Mouse (Mus musculus) forebrain, embryonic 12.5 days (tissue): Measurements from ENCODE around the gene Lhfp. TPM values are rescaled to one million over a fixed set of nuclear protein-coding genes. Genes with fewer than 3 reads are reported as not detected.
A peak's percentile ranks its signal among the peaks of the same experiment; 100 is the strongest.

ENCODE experiments used
- ATAC-seq: fragments of 200-750 bp; cut with Nextera tagmentation; 2 replicates; pipeline ENCODE4 v1.8.0; 2017; ENCODE audit warnings: moderate TSS enrichment; ENCODE audit not compliant: low FRiP score
- H3K27ac ChIP-seq: fragments of 300-500 bp; sonication (generic); 2 replicates; pipeline ENCODE4 v1.5.1; 2016; ENCODE audit warnings: mild to moderate bottlenecking
- H3K27me3 ChIP-seq: fragments of 300-500 bp; sonication (generic); 2 replicates; pipeline ENCODE4 v1.6.1; 2016; ENCODE audit warnings: mild to moderate bottlenecking
- H3K36me3 ChIP-seq: fragments of 300-500 bp; sonication (generic); replicated peaks from 2 replicates; pipeline ENCODE4 v1.6.1; 2016; ENCODE audit warnings: mild to moderate bottlenecking
- H3K4me1 ChIP-seq: fragments of 300-500 bp; sonication (generic); 2 replicates; pipeline ENCODE4 v1.6.1; 2016
- H3K4me2 ChIP-seq: fragments of 300-500 bp; sonication (generic); 2 replicates; pipeline ENCODE4 v1.6.1; 2016; ENCODE audit warnings: mild to moderate bottlenecking, moderate library complexity
- H3K4me3 ChIP-seq: fragments of 300-500 bp; sonication (generic); replicated peaks from 2 replicates; pipeline ENCODE4 v1.5.1; 2016; ENCODE audit warnings: mild to moderate bottlenecking
- H3K9ac ChIP-seq: fragments of 300-500 bp; sonication (generic); 2 replicates; pipeline ENCODE4 v1.6.1; 2016; ENCODE audit warnings: mild to moderate bottlenecking
- H3K9me3 ChIP-seq: fragments of 300-500 bp; sonication (generic); 2 replicates; pipeline ENCODE4 v1.6.1; 2016
- WGBS: fragments of 180-500 bp; shearing (Covaris S2); methylation state at CpG from one replicate; pipeline ENCODE4 v1.1.7; 2016; 5-methylcytosine and 5-hydroxymethylcytosine counted together
- polyA plus RNA-seq: library from polyadenylated mRNA; unstranded; fragments of >200 nt; fragmentation: Nextera tagmentation; extraction: Ambion mirVana; gene quantifications from 2 replicates; pipeline ENCODE4 v1.2.1, GENCODE M21; 2016

The Lhfp gene
- polyA plus RNA-seq, 1 experiment from 2014 or later = 33.4 TPM

GRCm38 (mm10) chr3:53080286-53080685 lies 39.0 kb downstream of the Lhfp start:
- Histone ChIP-seq H3K27me3 (no peaks in the 10 kb centered on the region), H3K9me3 (no peaks in the 10 kb centered on the region), H3K4me2 (no peak overlapping the region), H3K9ac (no peak overlapping the region), H3K36me3 (no peaks in the 10 kb centered on the region), H3K4me3 (no peak overlapping the region), H3K27ac (no peak overlapping the region), H3K4me1 (no peaks in the 10 kb centered on the region)
- ATAC-seq = no peak
- 88% methylated on average over 6 of the region's 6 CpGs for WGBS

GRCm38 (mm10) chr3:53080710-53081109 lies 39.4 kb downstream of the Lhfp start:
- WGBS = 98% methylated on average over 5 of the region's 8 CpGs
- Histone ChIP-seq H3K4me3 (no peak overlapping the region), H3K4me1 (no peaks in the 10 kb centered on the region), H3K27me3 (no peaks in the 10 kb centered on the region), H3K9me3 (no peaks in the 10 kb centered on the region), H3K36me3 (no peaks in the 10 kb centered on the region), H3K27ac (no peak overlapping the region), H3K9ac (no peak overlapping the region), H3K4me2 (no peak overlapping the region)
- ATAC-seq = no peak

GRCm38 (mm10) chr3:53083717-53084116 lies 42.4 kb downstream of the Lhfp start:
- Histone ChIP-seq H3K36me3 (no peaks in the 10 kb centered on the region), H3K27ac (no peak overlapping the region), H3K4me1 (peaks cover 5% of the 10 kb centered on the region), H3K4me2 (no peak overlapping the region), H3K4me3 (no peak overlapping the region), H3K9ac (no peak overlapping the region), H3K27me3 (no peaks in the 10 kb centered on the region), H3K9me3 (no peaks in the 10 kb centered on the region)
- 91% methylated on average over 5 of the region's 5 CpGs for WGBS
- no peak for ATAC-seq

- Histone ChIP-seq H3K27ac (no peak overlapping the region), H3K4me2 (no peak overlapping the region), H3K4me3 (no peak overlapping the region), H3K36me3 (no peaks in the 10 kb centered on the region), H3K27me3 (no peaks in the 10 kb centered on the region), H3K9me3 (no peaks in the 10 kb centered on the region), H3K9ac (no peak overlapping the region), H3K4me1 (peaks cover 5% of the 10 kb centered on the region)
- WGBS = 91% methylated on average over 8 of the region's 8 CpGs
- no peak for ATAC-seq
Measured at GRCm38 (mm10) chr3:53084806-53085205, 43.5 kb downstream of the Lhfp start.

GRCm38 (mm10) chr3:53086481-53087155 lies 45.3 kb downstream of the Lhfp start:
- Histone ChIP-seq H3K4me1 (peaks cover 5% of the 10 kb centered on the region), H3K9me3 (no peaks in the 10 kb centered on the region), H3K4me3 (no peak overlapping the region), H3K27ac (no peak overlapping the region), H3K4me2 (no peak overlapping the region), H3K27me3 (no peaks in the 10 kb centered on the region), H3K36me3 (no peaks in the 10 kb centered on the region), H3K9ac (no peak overlapping the region)
- no peak for ATAC-seq
- 85% methylated on average over 7 of the region's 7 CpGs for WGBS

GRCm38 (mm10) chr3:53087156-53087805 lies 46.0 kb downstream of the Lhfp start:
- 61% methylated on average over 8 of the region's 8 CpGs for WGBS
- H3K27ac ChIP-seq = no peak overlapping the region
- ATAC-seq = no peak

GRCm38 (mm10) chr3:53089921-53090320 lies 48.6 kb downstream of the Lhfp start:
- WGBS = 81% methylated on average over 2 of the region's 2 CpGs
- no peak for ATAC-seq

More at GRCm38 (mm10) chr3:53087156-53087805, 46.0 kb downstream of the Lhfp start:
- H3K9me3 ChIP-seq = no peaks in the 10 kb centered on the region
- H3K36me3 ChIP-seq = no peaks in the 10 kb centered on the region
- peaks cover 5% of the 10 kb centered on the region for H3K4me1 ChIP-seq
- no peak overlapping the region for H3K4me2 ChIP-seq
- H3K27me3 ChIP-seq = no peaks in the 10 kb centered on the region
- no peak overlapping the region for H3K9ac ChIP-seq
- no peak overlapping the region for H3K4me3 ChIP-seq

GRCm38 (mm10) chr3:53100210-53100609 lies 58.9 kb downstream of the Lhfp start:
- Histone ChIP-seq H3K9me3 (no peaks in the 10 kb centered on the region), H3K27ac (no peak overlapping the region), H3K9ac (no peak overlapping the region), H3K36me3 (no peaks in the 10 kb centered on the region), H3K4me2 (no peak overlapping the region), H3K4me1 (peaks cover 33% of the 10 kb centered on the region), H3K4me3 (no peak overlapping the region), H3K27me3 (no peaks in the 10 kb centered on the region)
- ATAC-seq = no peak
- WGBS = 93% methylated on average over 3 of the region's 3 CpGs

More at GRCm38 (mm10) chr3:53089921-53090320, 48.6 kb downstream of the Lhfp start:
- H3K36me3 ChIP-seq = no peaks in the 10 kb centered on the region
- H3K4me2 ChIP-seq = no peak overlapping the region
- peaks cover 5% of the 10 kb centered on the region for H3K4me1 ChIP-seq
- no peak overlapping the region for H3K27ac ChIP-seq
- no peaks in the 10 kb centered on the region for H3K27me3 ChIP-seq
- no peak overlapping the region for H3K9ac ChIP-seq
- H3K4me3 ChIP-seq = no peak overlapping the region
- no peaks in the 10 kb centered on the region for H3K9me3 ChIP-seq

GRCm38 (mm10) chr3:53100803-53101202 lies 59.5 kb downstream of the Lhfp start:
- H3K27me3 ChIP-seq = no peaks in the 10 kb centered on the region
- no peaks in the 10 kb centered on the region for H3K9me3 ChIP-seq
- H3K36me3 ChIP-seq = no peaks in the 10 kb centered on the region
- H3K27ac ChIP-seq = no peak overlapping the region
- no peak overlapping the region for H3K4me2 ChIP-seq
- no peak overlapping the region for H3K4me3 ChIP-seq
- WGBS = 29% methylated on average over 6 of the region's 6 CpGs
- no peak overlapping the region for H3K9ac ChIP-seq
- ATAC-seq = no peak
- H3K4me1 ChIP-seq = peaks cover 33% of the 10 kb centered on the region

GRCm38 (mm10) chr3:53101711-53102110 lies 60.4 kb downstream of the Lhfp start:
- no peaks in the 10 kb centered on the region for H3K27me3 ChIP-seq
- no peaks in the 10 kb centered on the region for H3K36me3 ChIP-seq
- ATAC-seq = no peak
- H3K4me3 ChIP-seq = no peak overlapping the region
- no peak overlapping the region for H3K4me2 ChIP-seq
- no peak overlapping the region for H3K27ac ChIP-seq
- no peaks in the 10 kb centered on the region for H3K9me3 ChIP-seq
- H3K4me1 ChIP-seq = peaks cover 33% of the 10 kb centered on the region
- WGBS = 45% methylated on average over 6 of the region's 6 CpGs
- H3K9ac ChIP-seq = no peak overlapping the region

GRCm38 (mm10) chr3:53102131-53102756 lies 60.9 kb downstream of the Lhfp start:
- no peaks in the 10 kb centered on the region for H3K9me3 ChIP-seq
- no peak overlapping the region for H3K9ac ChIP-seq
- whole genome bisulfite sequencing = 19% methylated on average over 5 of the region's 5 CpGs
- H3K4me2 ChIP-seq = peak overlapping the region; percentile 19; the same call in 1 of the 2 replicates
- no peaks in the 10 kb centered on the region for H3K27me3 ChIP-seq
- ATAC-seq = no peak
- no peak overlapping the region for H3K27ac ChIP-seq
- H3K4me3 ChIP-seq = no peak overlapping the region
- no peaks in the 10 kb centered on the region for H3K36me3 ChIP-seq
- H3K4me1 ChIP-seq = peaks cover 33% of the 10 kb centered on the region

GRCm38 (mm10) chr3:53102757-53103153 lies 61.4 kb downstream of the Lhfp start:
- Histone ChIP-seq H3K9ac (no peak overlapping the region), H3K36me3 (no peaks in the 10 kb centered on the region), H3K4me3 (no peak overlapping the region), H3K4me2 (peak overlapping the region; percentile 19), H3K27ac (0 out of 2 replicates have a peak overlapping the region, but pooled peaks have one; percentile 5), H3K9me3 (no peaks in the 10 kb centered on the region), H3K27me3 (no peaks in the 10 kb centered on the region), H3K4me1 (peaks cover 33% of the 10 kb centered on the region)
- WGBS = 31% methylated on average over 12 of the region's 12 CpGs
- no peak for ATAC-seq
